Mouse (Mus musculus) liver, adult 2 months (tissue): Measurements from ENCODE around the gene Sspn.

Source experiments
- CTCF ChIP-seq: fragments of 200-500 bp; IDR thresholded peaks from 2 replicates; pipeline ENCODE4 v1.5.1; 2011; ENCODE audit warnings: low read depth, low read length, control low read depth
- POLR2A ChIP-seq: fragments of 200-500 bp; IDR thresholded peaks from 2 replicates; pipeline ENCODE4 v1.6.1; 2011; ENCODE audit warnings: low read length, control low read depth; ENCODE audit not compliant: insufficient read depth; ENCODE audit errors: extremely low read depth

- TF ChIP-seq CTCF, result no peak
- no peak for TF ChIP-seq POLR2A
Measured at GRCm38 (mm10) chr6:145982335-145982734, 50.9 kb downstream of the Sspn start.
